Mouse (Mus musculus) liver, adult 2 months (tissue): Measurements from ENCODE around the gene Psmg3.

Experiments
- CTCF ChIP-seq: fragments of 200-500 bp; IDR thresholded peaks from 2 replicates; pipeline ENCODE4 v1.5.1; 2011; ENCODE audit warnings: low read depth, low read length, control low read depth
- POLR2A ChIP-seq: fragments of 200-500 bp; IDR thresholded peaks from 2 replicates; pipeline ENCODE4 v1.6.1; 2011; ENCODE audit warnings: low read length, control low read depth; ENCODE audit not compliant: insufficient read depth; ENCODE audit errors: extremely low read depth

GRCm38 (mm10) chr5:139816445-139816844 lies 10.2 kb downstream of the Psmg3 start:
- TF ChIP-seq CTCF (no peak), POLR2A (no peak)
